Mouse (Mus musculus): ENCODE measurements at regions not wholly inside any gene's neighbourhood (a gene's known extent, or its start where the extent isn't known, plus 50 kb on each side); places are given as distances from the start of the nearest gene placed in this dataset.
"Not testable (repeated sequence)": the region's sequence is repeated elsewhere in the genome, so short reads cannot be mapped to it uniquely, and the experiment has no call there.

GRCm38 (mm10) chr3:31508471-31508870 lies 198.3 kb upstream of the Slc7a14 start:
- H3K4me1 ChIP-seq (ENCODE audit: control insufficient read depth, insufficient read depth, low read length) = no peaks in the 10 kb centered on the region
- no peak for TF ChIP-seq POLR2A (IDR thresholded peaks at IDR 0.05; ENCODE audit: insufficient read depth, low read depth, low read length)
- no peak for TF ChIP-seq CTCF (IDR thresholded peaks at IDR 0.05; ENCODE audit: insufficient read depth, low read depth, low read length)
- WGBS = 57% methylated on average over 4 of the region's 4 CpGs
- H3K4me3 ChIP-seq (ENCODE audit: insufficient read depth, low read depth, low read length) = no peak overlapping the region
- no peak overlapping the region for H3K27ac ChIP-seq (ENCODE audit: insufficient read depth, low read depth, low read length)

DNA sequence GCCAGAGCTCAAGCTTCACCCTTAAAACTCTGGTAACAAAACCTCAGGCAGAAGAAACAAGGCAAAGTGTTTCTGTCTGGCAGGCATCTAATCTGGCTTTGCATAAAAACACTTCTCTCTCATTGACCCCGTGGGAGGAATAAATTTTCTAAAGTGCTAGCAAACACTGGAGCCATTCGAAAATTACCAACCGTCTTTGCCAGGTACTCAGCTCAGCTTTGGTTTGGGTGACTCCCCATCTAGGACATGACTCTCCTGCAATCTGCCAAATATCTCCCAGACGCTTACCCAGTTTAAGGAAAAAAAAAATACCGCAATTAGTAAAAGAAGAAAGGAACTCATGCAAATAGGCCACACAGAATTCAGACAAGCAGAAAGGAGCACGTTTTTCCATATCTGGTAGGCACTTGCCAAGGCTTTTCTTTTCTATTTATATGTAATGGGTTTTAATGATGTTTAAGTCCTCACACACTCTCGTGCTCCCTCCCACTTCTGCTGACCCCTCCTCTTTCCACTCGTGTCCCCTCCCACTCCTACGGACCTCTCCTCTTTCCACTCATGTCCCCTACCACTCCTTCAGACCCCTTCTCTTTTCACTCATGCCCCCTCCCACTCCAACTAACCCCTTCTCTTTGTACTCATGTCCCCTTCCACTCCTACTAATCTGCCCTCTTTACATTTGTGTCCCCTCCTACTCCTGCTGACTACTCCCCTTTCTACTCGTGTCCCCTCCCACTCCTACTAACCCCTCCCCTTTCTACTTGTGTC lies 189.2 kb upstream of the Slc7a14 start:
- 23% methylated on average over 10 of the region's 10 CpGs for WGBS
- Histone ChIP-seq H3K4me3 (ENCODE audit: insufficient read depth, low read depth, low read length) (no peak overlapping the region), H3K27ac (ENCODE audit: insufficient read depth, low read depth, low read length) (no peak overlapping the region), H3K4me1 (ENCODE audit: control insufficient read depth, insufficient read depth, low read length) (peaks cover 9% of the 10 kb centered on the region)
- TF ChIP-seq CTCF (IDR thresholded peaks at IDR 0.05; ENCODE audit: insufficient read depth, low read depth, low read length) (no peak), POLR2A (IDR thresholded peaks at IDR 0.05; ENCODE audit: insufficient read depth, low read depth, low read length) (no peak)

DNA sequence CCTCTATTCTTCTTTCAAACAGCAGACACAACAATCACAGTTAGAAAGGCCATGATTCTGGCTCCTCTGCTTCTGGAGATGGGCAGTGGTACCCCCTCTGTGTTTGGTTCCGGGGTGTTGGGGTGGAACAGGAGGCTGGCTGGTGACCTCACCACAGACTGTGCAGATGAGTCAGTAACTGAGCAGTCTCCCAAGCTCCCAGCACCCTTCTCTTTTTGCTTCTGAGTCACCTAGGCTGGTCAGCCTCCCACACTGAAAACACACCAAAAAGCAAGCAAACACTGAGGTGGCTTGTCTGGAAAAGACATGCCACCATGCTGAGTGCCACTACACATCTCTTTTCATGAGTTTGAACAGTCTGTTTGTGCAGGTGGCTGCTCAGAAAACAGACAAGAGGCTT lies 185.1 kb upstream of the Slc7a14 start:
- TF ChIP-seq CTCF (IDR thresholded peaks at IDR 0.05; ENCODE audit: insufficient read depth, low read depth, low read length) (no peak), POLR2A (IDR thresholded peaks at IDR 0.05; ENCODE audit: insufficient read depth, low read depth, low read length) (no peak)
- Histone ChIP-seq H3K4me3 (ENCODE audit: insufficient read depth, low read depth, low read length) (no peak overlapping the region), H3K4me1 (ENCODE audit: control insufficient read depth, insufficient read depth, low read length) (peaks cover 9% of the 10 kb centered on the region), H3K27ac (ENCODE audit: insufficient read depth, low read depth, low read length) (0 out of 2 replicates have a peak overlapping the region, but pooled peaks have one; percentile 40)
- whole genome bisulfite sequencing = 44% methylated on average over 1 of the region's 1 CpGs

GRCm38 (mm10) chr3:31494706-31495105 lies 184.5 kb upstream of the Slc7a14 start:
- 97% methylated on average over 1 of the region's 1 CpGs for WGBS

DNA sequence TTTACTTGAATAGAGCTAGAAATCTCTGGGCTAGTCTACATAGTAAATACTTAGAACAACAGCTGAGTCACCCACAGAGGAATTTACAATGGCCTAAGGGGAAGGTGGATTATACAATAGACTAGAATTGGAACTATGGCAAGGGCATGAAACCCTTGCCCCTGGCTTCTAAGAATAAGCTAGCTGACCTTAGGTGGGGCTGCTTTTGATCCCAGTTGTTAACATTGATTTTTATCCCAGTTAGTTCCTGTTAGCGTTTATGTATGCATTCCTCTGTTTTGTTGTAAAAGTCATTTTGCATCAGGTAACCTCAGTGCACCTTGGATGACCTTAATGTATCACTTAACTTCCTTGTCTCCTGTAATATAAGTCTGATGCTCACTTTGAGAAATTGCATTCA lies 181.6 kb upstream of the Slc7a14 start:
- H3K4me1 ChIP-seq (ENCODE audit: control insufficient read depth, insufficient read depth, low read length); H3K4me3 ChIP-seq (ENCODE audit: insufficient read depth, low read depth, low read length); H3K27ac ChIP-seq (ENCODE audit: insufficient read depth, low read depth, low read length): not testable (repeated sequence)
- 94% methylated on average over 1 of the region's 1 CpGs for WGBS

More at GRCm38 (mm10) chr3:31494706-31495105, 184.5 kb upstream of the Slc7a14 start:
- no peak overlapping the region for H3K27ac ChIP-seq (ENCODE audit: insufficient read depth, low read depth, low read length)
- no peak overlapping the region for H3K4me3 ChIP-seq (ENCODE audit: insufficient read depth, low read depth, low read length)
- peaks cover 9% of the 10 kb centered on the region for H3K4me1 ChIP-seq (ENCODE audit: control insufficient read depth, insufficient read depth, low read length)
- TF ChIP-seq POLR2A (IDR thresholded peaks at IDR 0.05; ENCODE audit: insufficient read depth, low read depth, low read length) (no peak), CTCF (IDR thresholded peaks at IDR 0.05; ENCODE audit: insufficient read depth, low read depth, low read length) (no peak)

DNA sequence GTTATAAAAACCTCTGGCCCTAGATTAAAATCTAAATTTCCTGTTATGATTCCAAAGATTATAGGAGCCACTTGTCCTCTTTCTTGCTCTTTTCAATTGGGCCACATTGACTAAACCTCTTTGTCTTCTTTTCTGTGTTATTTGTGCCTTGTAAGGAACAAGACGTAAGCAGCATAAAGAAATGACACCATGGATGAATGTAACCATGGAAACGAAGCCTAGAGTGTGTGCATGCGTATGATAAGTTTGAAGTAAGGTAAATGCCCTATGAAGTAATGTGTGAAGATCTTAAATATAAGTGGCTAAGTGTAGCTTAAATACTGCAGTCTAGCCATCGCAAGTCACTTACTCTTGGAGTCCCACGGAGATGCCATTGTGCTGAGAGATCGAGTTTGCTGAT lies 177.4 kb upstream of the Slc7a14 start:
- WGBS = 89% methylated on average over 6 of the region's 6 CpGs
- no peak for TF ChIP-seq POLR2A (IDR thresholded peaks at IDR 0.05; ENCODE audit: insufficient read depth, low read depth, low read length)
- TF ChIP-seq CTCF (IDR thresholded peaks at IDR 0.05; ENCODE audit: insufficient read depth, low read depth, low read length) = no peak
- no peak overlapping the region for H3K27ac ChIP-seq (ENCODE audit: insufficient read depth, low read depth, low read length)
- no peaks in the 10 kb centered on the region for H3K4me1 ChIP-seq (ENCODE audit: control insufficient read depth, insufficient read depth, low read length)
- H3K4me3 ChIP-seq (ENCODE audit: insufficient read depth, low read depth, low read length) = no peak overlapping the region

DNA sequence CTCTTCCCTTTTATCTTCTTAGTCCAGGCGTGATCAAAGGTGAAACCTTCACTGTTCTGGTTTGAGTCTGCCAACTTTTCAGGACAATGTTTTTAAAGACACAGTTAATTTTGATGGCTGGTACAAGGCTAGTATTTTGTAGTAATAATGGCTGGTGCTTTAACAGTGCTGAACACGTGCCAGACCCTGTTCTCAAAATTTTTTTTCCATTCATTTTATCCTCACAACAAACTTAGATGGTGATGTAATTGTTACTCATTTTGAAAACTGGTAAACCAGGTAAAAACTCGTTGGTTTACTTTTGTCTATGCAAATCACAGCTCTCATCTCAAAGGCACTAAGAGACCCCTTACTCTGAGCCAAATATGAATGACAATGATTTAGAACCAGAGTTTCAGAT lies 171.8 kb upstream of the Slc7a14 start:
- WGBS = 64% methylated on average over 3 of the region's 3 CpGs
- no peak for TF ChIP-seq CTCF (IDR thresholded peaks at IDR 0.05; ENCODE audit: insufficient read depth, low read depth, low read length)
- no peak for TF ChIP-seq POLR2A (IDR thresholded peaks at IDR 0.05; ENCODE audit: insufficient read depth, low read depth, low read length)
- Histone ChIP-seq H3K27ac (ENCODE audit: insufficient read depth, low read depth, low read length) (no peak overlapping the region), H3K4me3 (ENCODE audit: insufficient read depth, low read depth, low read length) (no peak overlapping the region), H3K4me1 (ENCODE audit: control insufficient read depth, insufficient read depth, low read length) (no peaks in the 10 kb centered on the region)

GRCm38 (mm10) chr3:31467882-31468281 lies 157.7 kb upstream of the Slc7a14 start:
- no peak for TF ChIP-seq POLR2A (IDR thresholded peaks at IDR 0.05; ENCODE audit: insufficient read depth, low read depth, low read length)
- no peak overlapping the region for H3K27ac ChIP-seq (ENCODE audit: insufficient read depth, low read depth, low read length)
- H3K4me1 ChIP-seq (ENCODE audit: control insufficient read depth, insufficient read depth, low read length) = no peaks in the 10 kb centered on the region
- no peak overlapping the region for H3K4me3 ChIP-seq (ENCODE audit: insufficient read depth, low read depth, low read length)
- 30% methylated on average over 1 of the region's 1 CpGs for WGBS

DNA sequence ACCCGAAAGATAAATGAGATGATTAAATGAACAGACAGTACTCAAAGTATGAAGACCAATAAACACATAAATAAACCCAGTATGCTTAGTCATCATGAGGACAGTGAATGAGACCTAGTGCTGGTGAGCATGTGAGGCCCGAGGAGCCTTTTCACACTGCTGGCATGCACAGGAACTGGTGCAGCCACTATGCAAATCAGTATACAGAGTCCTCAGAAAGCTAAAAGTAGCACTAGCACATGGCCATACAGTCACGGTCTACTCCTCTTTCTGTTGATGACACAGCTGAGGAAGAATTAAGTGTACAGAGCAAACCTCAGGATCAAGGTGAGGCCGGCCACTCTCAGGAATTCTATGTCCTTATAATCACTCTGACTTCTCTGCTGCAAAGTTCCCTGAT lies 154.1 kb upstream of the Slc7a14 start:
- no peak overlapping the region for H3K4me3 ChIP-seq (ENCODE audit: insufficient read depth, low read depth, low read length)
- TF ChIP-seq POLR2A (IDR thresholded peaks at IDR 0.05; ENCODE audit: insufficient read depth, low read depth, low read length) (no peak), CTCF (IDR thresholded peaks at IDR 0.05; ENCODE audit: insufficient read depth, low read depth, low read length) (no peak)
- 72% methylated on average over 4 of the region's 4 CpGs for WGBS
- H3K4me1 ChIP-seq (ENCODE audit: control insufficient read depth, insufficient read depth, low read length) = no peaks in the 10 kb centered on the region
- H3K27ac ChIP-seq (ENCODE audit: insufficient read depth, low read depth, low read length) = no peak overlapping the region

- Histone ChIP-seq H3K27ac (ENCODE audit: insufficient read depth, low read depth, low read length) (no peak overlapping the region), H3K4me1 (ENCODE audit: control insufficient read depth, insufficient read depth, low read length) (no peaks in the 10 kb centered on the region), H3K4me3 (ENCODE audit: insufficient read depth, low read depth, low read length) (no peak overlapping the region)
- no peak for TF ChIP-seq CTCF (IDR thresholded peaks at IDR 0.05; ENCODE audit: insufficient read depth, low read depth, low read length)
- no peak for TF ChIP-seq POLR2A (IDR thresholded peaks at IDR 0.05; ENCODE audit: insufficient read depth, low read depth, low read length)
- WGBS = 73% methylated on average over 5 of the region's 5 CpGs
These were observed 149.3 kb upstream of the Slc7a14 start for GRCm38 (mm10) chr3:31459456-31459855.
